Mouse (Mus musculus) lung, postnatal 0 days (tissue): ENCODE measurements around the gene Gm11985.

Experiments
- CTCF ChIP-seq: IDR thresholded peaks from 2 replicates; pipeline ENCODE4 v1.5.1; 2016; ENCODE audit warnings: antibody characterized with exemption, mild to moderate bottlenecking
- EP300 ChIP-seq: IDR thresholded peaks from 2 replicates; pipeline ENCODE4 v1.6.1; 2016; ENCODE audit warnings: antibody characterized with exemption, mild to moderate bottlenecking, control low read depth

GRCm38 (mm10) chr11:7234436-7234835, 46.1 kb upstream of the Gm11985 start:
- TF ChIP-seq CTCF (no peak), EP300 (no peak)
